ENCODE assay signal across 9 mouse cellular contexts in genomic region chr2:128179808-128180379, GRCm38 (mm10). TPM values are rescaled to one million over a fixed set of nuclear protein-coding genes. Genes with fewer than 3 reads are reported as not detected.
DNase-seq lines count a peak whose midpoint lies in the region; ATAC-seq and TF ChIP-seq lines count a peak whose summit lies in the region.
"Had no signal": no experiment of that assay in that cellular context is flagged by ENCODE, and none has a peak within 500 bp of the region (broad histone marks: within the 10 kb centered on the region; RNA-seq: fewer than 3 reads in every experiment).

No protein-coding gene starts in this region.

- H3K4me1 ChIP-seq in kidney, postnatal 0 days (replicated peaks; ENCODE audit: insufficient read depth, low read length) = peaks cover 16% of the 10 kb centered on the region

- 19% methylated on average over 9 of the region's 9 CpGs for WGBS in kidney, postnatal 0 days

- no peaks in the 10 kb centered on the region for H3K27me3 ChIP-seq in kidney, postnatal 0 days (ENCODE audit: insufficient read depth, low read length)
- H3K27me3 ChIP-seq: neural tube, embryonic 13.5 days had no signal

- H3K9me3 ChIP-seq in kidney, postnatal 0 days (replicated peaks; ENCODE audit: low read length) = no peaks in the 10 kb centered on the region
- H3K9me3 ChIP-seq: neural tube, embryonic 13.5 days had no signal

- H3K4me2 ChIP-seq in kidney, postnatal 0 days (ENCODE audit: low read length) = no peak overlapping the region
- H3K4me2 ChIP-seq: neural tube, embryonic 13.5 days had no signal

- peak; percentile 75; the same call in 1 of the 2 replicates for ATAC-seq in kidney, postnatal 0 days (replicated peaks; ENCODE audit: low FRiP score, low read depth)

- no peak for TF ChIP-seq CTCF in kidney, postnatal 0 days (IDR thresholded peaks at IDR 0.05; ENCODE audit: low read depth)

- no peak overlapping the region for H3K4me3 ChIP-seq in kidney, postnatal 0 days (replicated peaks; ENCODE audit: low read depth, low read length)
- H3K4me3 ChIP-seq: neural tube, embryonic 13.5 days had no signal

- H3K27ac ChIP-seq in kidney, postnatal 0 days = no peak overlapping the region
- H3K27ac ChIP-seq: neural tube, embryonic 13.5 days had no signal

- peak; percentile 37 for DNase-seq in 3T3-L1 (ENCODE audit: low read depth, low spot score)
- DNase-seq in adrenal gland, adult (ENCODE audit: inconsistent age in 2 of 2, low spot score in 1 of 2) = peak; percentile 91
- peak; percentile 67 for DNase-seq in heart, adult 8-10 months (ENCODE audit: low spot score)
- DNase-seq in kidney, postnatal 0 days (ENCODE audit: low spot score) = peak; percentile 41
- peak; percentile 92 for DNase-seq in lung, postnatal 36 days
- no peak for DNase-seq in left cerebral cortex, adult 9 months (ENCODE audit: low spot score in 2 of 2)
- no peak for DNase-seq in c-Kit-positive CD71-positive TER-119-positive erythroid progenitor cells, embryonic 14.5 days (ENCODE audit: low spot score)
- DNase-seq in right cerebral cortex, postnatal 25 days = no peak

- H3K9ac ChIP-seq in kidney, postnatal 0 days (ENCODE audit: low read depth, low read length) = no peak overlapping the region
- H3K9ac ChIP-seq: neural tube, embryonic 13.5 days had no signal

- no peaks in the 10 kb centered on the region for H3K36me3 ChIP-seq in kidney, postnatal 0 days (ENCODE audit: insufficient read depth, low read length)
- H3K36me3 ChIP-seq: neural tube, embryonic 13.5 days had no signal

RNA-seq across cellular contexts. Expression of gene Bcl2l11, which starts 54.1 kb away (rescaled TPM):
- 10 to 100 TPM in 2 of 4 experiments, 1 to 10 TPM in 2; 7.6 to 16.4 (median 11.3) TPM for total RNA-seq in heart, adult 8-10 months (2022)
- polyA plus RNA-seq in kidney, postnatal 0 days (2015; fragmentation: Nextera tagmentation; extraction: Ambion mirVana) = 15.7 and 16.5 TPM in 2 replicates

Comparison
In these comparisons a context has a peak if more than half of its experiments do, and no peak if none do; other contexts are left out.
1. DNase-seq: peak in 3T3-L1 (single experiment), adrenal gland, adult (2 of 2), heart, adult 8-10 months (single experiment), kidney, postnatal 0 days (single experiment) and lung, postnatal 36 days (single experiment); none in left cerebral cortex, adult 9 months (0 of 2), c-Kit-positive CD71-positive TER-119-positive erythroid progenitor cells, embryonic 14.5 days (single experiment) and right cerebral cortex, postnatal 25 days (single experiment).